Mouse (Mus musculus): Measurements from ENCODE around the gene Sh3pxd2a. TPM values are rescaled to one million over a fixed set of nuclear protein-coding genes. Genes with fewer than 3 reads are reported as not detected.

The Sh3pxd2a gene
- polyA plus RNA-seq, 1 experiment from 2014 or later = 5.0 TPM

- Histone ChIP-seq H3K9ac (replicated peaks; ENCODE audit: low read length) (no peak overlapping the region), H3K4me2 (replicated peaks; ENCODE audit: low read depth, low read length) (no peak overlapping the region), H3K4me1 (ENCODE audit: insufficient read depth, low read length) (0 out of 2 replicates have a peak, but pooled peaks cover 2% of the 10 kb centered on the region), H3K27me3 (ENCODE audit: insufficient read depth, low read length) (no peaks in the 10 kb centered on the region), H3K36me3 (ENCODE audit: insufficient read depth, low read length) (no peaks in the 10 kb centered on the region), H3K4me3 (ENCODE audit: low read length) (no peak overlapping the region), H3K27ac (ENCODE audit: low read length) (no peak overlapping the region), H3K9me3 (ENCODE audit: low read length) (0 out of 2 replicates have a peak, but pooled peaks cover 3% of the 10 kb centered on the region)
- ATAC-seq (ENCODE audit: low FRiP score, low TSS enrichment) = no peak
- WGBS = 91% methylated on average over 6 of the region's 6 CpGs
These were observed 28.2 kb upstream of the Sh3pxd2a start for GRCm38 (mm10) chr19:47492422-47492821.

- H3K27me3 ChIP-seq (ENCODE audit: insufficient read depth, low read length) = no peaks in the 10 kb centered on the region
- 65% methylated on average over 2 of the region's 2 CpGs for WGBS
- H3K9ac ChIP-seq (replicated peaks; ENCODE audit: low read length) = no peak overlapping the region
- no peak overlapping the region for H3K27ac ChIP-seq (ENCODE audit: low read length)
- H3K4me2 ChIP-seq (replicated peaks; ENCODE audit: low read depth, low read length) = no peak overlapping the region
- H3K9me3 ChIP-seq (ENCODE audit: low read length) = 0 out of 2 replicates have a peak, but pooled peaks cover 3% of the 10 kb centered on the region
- ATAC-seq (ENCODE audit: low FRiP score, low TSS enrichment) = peak; percentile 61; the same call in 1 of the 2 replicates
- no peaks in the 10 kb centered on the region for H3K36me3 ChIP-seq (ENCODE audit: insufficient read depth, low read length)
- no peak overlapping the region for H3K4me3 ChIP-seq (ENCODE audit: low read length)
- 0 out of 2 replicates have a peak, but pooled peaks cover 2% of the 10 kb centered on the region for H3K4me1 ChIP-seq (ENCODE audit: insufficient read depth, low read length)
These were observed 27.7 kb upstream of the Sh3pxd2a start for GRCm38 (mm10) chr19:47491853-47492252.

- ATAC-seq (ENCODE audit: low FRiP score, low TSS enrichment) = no peak
- Histone ChIP-seq H3K27ac (ENCODE audit: low read length) (no peak overlapping the region), H3K4me1 (ENCODE audit: insufficient read depth, low read length) (peaks cover 8% of the 10 kb centered on the region), H3K4me3 (ENCODE audit: low read length) (no peak overlapping the region), H3K9me3 (ENCODE audit: low read length) (0 out of 2 replicates have a peak, but pooled peaks cover 3% of the 10 kb centered on the region), H3K9ac (replicated peaks; ENCODE audit: low read length) (no peak overlapping the region), H3K36me3 (ENCODE audit: insufficient read depth, low read length) (no peaks in the 10 kb centered on the region), H3K27me3 (ENCODE audit: insufficient read depth, low read length) (no peaks in the 10 kb centered on the region), H3K4me2 (replicated peaks; ENCODE audit: low read depth, low read length) (no peak overlapping the region)
- WGBS = 85% methylated on average over 3 of the region's 3 CpGs
These were observed 25.0 kb upstream of the Sh3pxd2a start for GRCm38 (mm10) chr19:47489233-47489632.

GRCm38 (mm10) chr19:47488250-47488649 is 24.0 kb upstream of the Sh3pxd2a start:
- no peak overlapping the region for H3K27ac ChIP-seq (ENCODE audit: low read length)
- no peak overlapping the region for H3K9ac ChIP-seq (replicated peaks; ENCODE audit: low read length)
- no peaks in the 10 kb centered on the region for H3K27me3 ChIP-seq (ENCODE audit: insufficient read depth, low read length)
- H3K4me2 ChIP-seq (replicated peaks; ENCODE audit: low read depth, low read length) = no peak overlapping the region
- H3K9me3 ChIP-seq (ENCODE audit: low read length) = 0 out of 2 replicates have a peak, but pooled peaks cover 3% of the 10 kb centered on the region
- no peak for ATAC-seq (ENCODE audit: low FRiP score, low TSS enrichment)
- H3K36me3 ChIP-seq (ENCODE audit: insufficient read depth, low read length) = no peaks in the 10 kb centered on the region
- H3K4me3 ChIP-seq (ENCODE audit: low read length) = no peak overlapping the region
- peaks cover 8% of the 10 kb centered on the region for H3K4me1 ChIP-seq (ENCODE audit: insufficient read depth, low read length)
- 39% methylated on average over 4 of the region's 4 CpGs for WGBS

GRCm38 (mm10) chr19:47487572-47487971 is 23.4 kb upstream of the Sh3pxd2a start:
- Histone ChIP-seq H3K9ac (replicated peaks; ENCODE audit: low read length) (no peak overlapping the region), H3K4me3 (ENCODE audit: low read length) (no peak overlapping the region), H3K4me1 (ENCODE audit: insufficient read depth, low read length) (peaks cover 8% of the 10 kb centered on the region), H3K9me3 (ENCODE audit: low read length) (0 out of 2 replicates have a peak, but pooled peaks cover 3% of the 10 kb centered on the region), H3K36me3 (ENCODE audit: insufficient read depth, low read length) (no peaks in the 10 kb centered on the region), H3K27me3 (ENCODE audit: insufficient read depth, low read length) (no peaks in the 10 kb centered on the region), H3K27ac (ENCODE audit: low read length) (no peak overlapping the region), H3K4me2 (replicated peaks; ENCODE audit: low read depth, low read length) (no peak overlapping the region)
- WGBS = 89% methylated on average over 9 of the region's 9 CpGs
- no peak for ATAC-seq (ENCODE audit: low FRiP score, low TSS enrichment)

- Histone ChIP-seq H3K4me2 (replicated peaks; ENCODE audit: low read depth, low read length) (peak overlapping the region; percentile 28; the same call in 1 of the 2 replicates), H3K36me3 (ENCODE audit: insufficient read depth, low read length) (no peaks in the 10 kb centered on the region), H3K4me1 (ENCODE audit: insufficient read depth, low read length) (peaks cover 8% of the 10 kb centered on the region), H3K9ac (replicated peaks; ENCODE audit: low read length) (peak overlapping the region; percentile 43; the same call in 1 of the 2 replicates), H3K27me3 (ENCODE audit: insufficient read depth, low read length) (no peaks in the 10 kb centered on the region), H3K4me3 (ENCODE audit: low read length) (no peak overlapping the region), H3K27ac (ENCODE audit: low read length) (peak overlapping the region; percentile 67), H3K9me3 (ENCODE audit: low read length) (peaks cover 10% of the 10 kb centered on the region; the same call in 1 of the 2 replicates)
- 33% methylated on average over 9 of the region's 9 CpGs for WGBS
- peak; percentile 79 for ATAC-seq (ENCODE audit: low FRiP score, low TSS enrichment)
These were observed 21.9 kb upstream of the Sh3pxd2a start for GRCm38 (mm10) chr19:47485997-47486566.

GRCm38 (mm10) chr19:47484110-47484509 is 19.9 kb upstream of the Sh3pxd2a start:
- Histone ChIP-seq H3K4me2 (replicated peaks; ENCODE audit: low read depth, low read length) (no peak overlapping the region), H3K27ac (ENCODE audit: low read length) (no peak overlapping the region), H3K4me1 (ENCODE audit: insufficient read depth, low read length) (peaks cover 8% of the 10 kb centered on the region), H3K27me3 (ENCODE audit: insufficient read depth, low read length) (no peaks in the 10 kb centered on the region), H3K4me3 (ENCODE audit: low read length) (no peak overlapping the region), H3K9ac (replicated peaks; ENCODE audit: low read length) (no peak overlapping the region), H3K9me3 (ENCODE audit: low read length) (peaks cover 8% of the 10 kb centered on the region; the same call in 1 of the 2 replicates), H3K36me3 (ENCODE audit: insufficient read depth, low read length) (no peaks in the 10 kb centered on the region)
- no peak for ATAC-seq (ENCODE audit: low FRiP score, low TSS enrichment)
- 87% methylated on average over 3 of the region's 3 CpGs for WGBS

GRCm38 (mm10) chr19:47483346-47483745 is 19.1 kb upstream of the Sh3pxd2a start:
- Histone ChIP-seq H3K27me3 (ENCODE audit: insufficient read depth, low read length) (no peaks in the 10 kb centered on the region), H3K4me1 (ENCODE audit: insufficient read depth, low read length) (peaks cover 8% of the 10 kb centered on the region), H3K9ac (replicated peaks; ENCODE audit: low read length) (no peak overlapping the region), H3K27ac (ENCODE audit: low read length) (no peak overlapping the region), H3K4me2 (replicated peaks; ENCODE audit: low read depth, low read length) (no peak overlapping the region), H3K36me3 (ENCODE audit: insufficient read depth, low read length) (no peaks in the 10 kb centered on the region), H3K4me3 (ENCODE audit: low read length) (no peak overlapping the region), H3K9me3 (ENCODE audit: low read length) (peaks cover 7% of the 10 kb centered on the region; the same call in 1 of the 2 replicates)
- WGBS = 66% methylated on average over 2 of the region's 3 CpGs
- ATAC-seq (ENCODE audit: low FRiP score, low TSS enrichment) = no peak

- Histone ChIP-seq H3K4me2 (replicated peaks; ENCODE audit: low read depth, low read length) (no peak overlapping the region), H3K4me3 (ENCODE audit: low read length) (no peak overlapping the region), H3K4me1 (ENCODE audit: insufficient read depth, low read length) (peaks cover 11% of the 10 kb centered on the region), H3K9ac (replicated peaks; ENCODE audit: low read length) (no peak overlapping the region), H3K27me3 (ENCODE audit: insufficient read depth, low read length) (no peaks in the 10 kb centered on the region), H3K36me3 (ENCODE audit: insufficient read depth, low read length) (no peaks in the 10 kb centered on the region), H3K27ac (ENCODE audit: low read length) (no peak overlapping the region), H3K9me3 (ENCODE audit: low read length) (no peaks in the 10 kb centered on the region)
- 70% methylated on average over 3 of the region's 3 CpGs for WGBS
- no peak for ATAC-seq (ENCODE audit: low FRiP score, low TSS enrichment)
These were observed 9.3 kb upstream of the Sh3pxd2a start for GRCm38 (mm10) chr19:47473453-47473852.

- WGBS = 25% methylated on average over 15 of the region's 15 CpGs
- Histone ChIP-seq H3K4me1 (ENCODE audit: insufficient read depth, low read length) (peaks cover 11% of the 10 kb centered on the region), H3K27ac (ENCODE audit: low read length) (no peak overlapping the region), H3K4me3 (ENCODE audit: low read length) (no peak overlapping the region), H3K4me2 (replicated peaks; ENCODE audit: low read depth, low read length) (peak overlapping the region; percentile 24; the same call in 1 of the 2 replicates), H3K27me3 (ENCODE audit: insufficient read depth, low read length) (no peaks in the 10 kb centered on the region), H3K36me3 (ENCODE audit: insufficient read depth, low read length) (no peaks in the 10 kb centered on the region), H3K9ac (replicated peaks; ENCODE audit: low read length) (no peak overlapping the region; the same call in 1 of the 2 replicates), H3K9me3 (ENCODE audit: low read length) (no peaks in the 10 kb centered on the region)
- ATAC-seq (ENCODE audit: low FRiP score, low TSS enrichment) = peak; percentile 54; the same call in 1 of the 2 replicates
These were observed 8.7 kb upstream of the Sh3pxd2a start for GRCm38 (mm10) chr19:47472881-47473400.

Data from kidney, embryonic 16.5 days (tissue).